Mouse (Mus musculus): ENCODE measurements around the gene Cchcr1. TPM values are rescaled to one million over a fixed set of nuclear protein-coding genes. Genes with fewer than 3 reads are reported as not detected.

Cchcr1 gene
- total RNA-seq (2023), result 10 to 100 TPM; 13.6 to 15.8 TPM

GRCm38 (mm10) chr17:35516652-35517500 is at the start of gene Cchcr1, which contains the start of gene Tcf19:
Gene Cchcr1, plus strand, starts transcription at chr17:35517100.
Gene Tcf19, minus strand, starts transcription at chr17:35516824.

GRCm38 (mm10) chr17:35469842-35470751 is 46.8 kb upstream of the Cchcr1 start, which contains the start of gene H2-Q10:
Gene H2-Q10, plus strand, starts transcription at chr17:35470089.

GRCm38 (mm10) chr17:35505776-35506175 is 11.1 kb upstream of the Cchcr1 start, which contains the start of gene Pou5f1:
Gene Pou5f1, plus strand, starts transcription at chr17:35506018.

GRCm38 (mm10) chr17:35532901-35533300 is 16.0 kb downstream of the Cchcr1 start, which contains the start of gene Psors1c2:
Gene Psors1c2, plus strand, starts transcription at chr17:35533201.

GRCm38 (mm10) chr17:35551881-35552414 is 35.0 kb downstream of the Cchcr1 start, which contains the start of gene Cdsn:
Gene Cdsn, plus strand, starts transcription at chr17:35552128.

GRCm38 (mm10) chr17:35567150-35567549 is 50.2 kb downstream of the Cchcr1 start, which contains the start of gene 2300002M23Rik:
Gene 2300002M23Rik, plus strand, starts transcription at chr17:35567450.

Other genes starting within 250 kb of the Cchcr1 start
- 1 to 10 TPM; 5.6 to 6.6 TPM for gene H2-Q1, start 196.7 kb upstream of the Cchcr1 start, total RNA-seq (2023)
- 1 to 10 TPM; 6.4 to 7.1 TPM for gene H2-Q2, start 174.9 kb upstream of the Cchcr1 start, total RNA-seq (2023)
- 10 to 100 TPM; 62.2 to 73.9 TPM for gene H2-Q4, start 137.5 kb upstream of the Cchcr1 start, total RNA-seq (2023)
- gene H2-Q6, start 92.2 kb upstream of the Cchcr1 start, total RNA-seq (2023), result 10 to 100 TPM; 12.6 to 13.8 TPM
- 10 to 100 TPM; 10.5 to 17.7 TPM for gene H2-Q7, start 77.9 kb upstream of the Cchcr1 start, total RNA-seq (2023)
- 10 to 100 TPM; 43.6 to 57.4 TPM for gene H2-Q10, start 47.0 kb upstream of the Cchcr1 start, total RNA-seq (2023)
- gene Pou5f1, start 11.1 kb upstream of the Cchcr1 start, total RNA-seq (2023), result 1 to 10 TPM; 2.1 TPM
- 10 to 100 TPM; 33.6 to 35.3 TPM for gene Tcf19, start 276 bp upstream of the Cchcr1 start, total RNA-seq (2023)
- not detected for gene Psors1c2, start 16.1 kb downstream of the Cchcr1 start, total RNA-seq (2023)
- not detected for gene Cdsn, start 35.0 kb downstream of the Cchcr1 start, total RNA-seq (2023)
- gene 2300002M23Rik, start 50.4 kb downstream of the Cchcr1 start, total RNA-seq (2023), result not detected
- gene Sfta2, start 84.4 kb downstream of the Cchcr1 start, total RNA-seq (2023), result not detected
- gene Gm9573, start 109.5 kb downstream of the Cchcr1 start, total RNA-seq (2023), result not detected
- gene Mucl3, start 126.6 kb downstream of the Cchcr1 start, total RNA-seq (2023), result not detected
- gene Vars2, start 150.5 kb downstream of the Cchcr1 start, total RNA-seq (2023), result 10 to 100 TPM in 1 of 2 experiments, 1 to 10 TPM in 1; 7.2 to 11.6 TPM
- 1 to 10 TPM; 6.5 to 9.4 TPM for gene Gtf2h4, start 156.6 kb downstream of the Cchcr1 start, total RNA-seq (2023)
- under 1 TPM; 0.31 to 0.51 TPM for gene Ddr1, start 187.5 kb downstream of the Cchcr1 start, total RNA-seq (2023)